Mouse (Mus musculus) CD8-positive naive resting alpha-beta T cell, adult 2 months (primary cell): ENCODE results near the gene Grhpr.
"Not testable (repeated sequence)": the region's sequence is repeated elsewhere in the genome, so short reads cannot be mapped to it uniquely, and the experiment has no call there.

Experiments used
- DNase-seq, 2 experiments: peaks; one replicate each; pipeline ENCODE4 v3.0.0; 2022; ENCODE audit warnings: low read depth in 2 of 2, low spot score in 2 of 2

Grhpr gene

GRCm38 (mm10) chr4:44981280-44981973, at the start of gene Grhpr:
Gene Grhpr (plus strand): TSS chr4:44981395.
- peak; percentile 66 to 76 for DNase-seq

- DNase-seq = no peak
Observed at GRCm38 (mm10) chr4:44931732-44932131, 49.5 kb upstream of the Grhpr start.

- DNase-seq = no peak
Observed at GRCm38 (mm10) chr4:44938359-44939340, 42.5 kb upstream of the Grhpr start.

DNA sequence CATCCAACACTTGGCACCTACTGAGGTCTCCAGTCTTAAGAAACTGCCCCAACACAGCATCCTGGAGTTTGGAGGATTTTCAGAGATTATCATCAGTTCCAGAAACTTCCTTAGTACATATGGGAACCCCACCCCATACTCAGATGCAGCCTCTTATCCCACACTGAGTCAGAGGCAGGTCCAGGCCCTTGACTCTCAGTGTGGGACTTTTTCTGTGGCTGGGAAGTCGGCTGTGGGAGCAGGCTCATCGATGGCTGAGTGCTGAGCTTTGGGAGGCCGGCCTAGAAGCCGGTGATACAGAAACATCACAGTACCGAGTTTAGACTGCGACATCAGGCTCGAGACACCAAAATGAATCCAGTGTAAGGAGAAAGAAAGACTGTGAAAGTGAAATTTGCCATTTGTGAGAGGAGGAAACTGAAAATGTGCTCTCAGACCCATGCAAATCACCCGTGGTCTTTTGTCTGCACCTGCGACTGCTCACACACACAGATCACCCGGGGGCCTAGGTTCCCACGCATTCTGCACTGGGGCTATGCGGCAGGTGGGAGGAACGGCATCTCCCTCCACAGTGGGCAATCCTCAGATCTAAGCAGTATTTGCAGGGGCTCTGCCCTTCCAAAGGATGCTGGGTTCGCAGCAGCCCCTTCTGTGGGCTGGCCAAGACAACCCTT, 41.5 kb upstream of the Grhpr start:
- DNase-seq = no peak

DNA sequence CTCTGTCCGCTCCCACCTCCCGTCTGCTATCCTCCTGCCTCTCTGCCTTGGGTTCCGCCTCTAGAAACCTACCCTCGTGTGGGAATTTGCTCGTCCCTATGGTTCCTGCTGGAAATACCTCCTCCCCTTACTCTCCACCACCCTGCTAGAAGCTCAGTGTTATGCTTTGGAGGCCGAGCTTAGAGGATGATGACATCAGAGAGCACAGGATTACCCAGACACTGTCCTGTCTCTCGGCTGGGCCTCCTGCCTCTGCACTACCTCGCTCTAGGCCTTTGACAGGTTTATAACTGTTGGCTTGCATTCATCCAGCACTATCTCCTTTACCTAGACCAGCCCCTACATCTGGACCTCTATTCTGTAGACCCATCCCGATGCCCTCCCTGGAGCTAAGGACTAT, 40.9 kb upstream of the Grhpr start:
- no peak for DNase-seq

DNA sequence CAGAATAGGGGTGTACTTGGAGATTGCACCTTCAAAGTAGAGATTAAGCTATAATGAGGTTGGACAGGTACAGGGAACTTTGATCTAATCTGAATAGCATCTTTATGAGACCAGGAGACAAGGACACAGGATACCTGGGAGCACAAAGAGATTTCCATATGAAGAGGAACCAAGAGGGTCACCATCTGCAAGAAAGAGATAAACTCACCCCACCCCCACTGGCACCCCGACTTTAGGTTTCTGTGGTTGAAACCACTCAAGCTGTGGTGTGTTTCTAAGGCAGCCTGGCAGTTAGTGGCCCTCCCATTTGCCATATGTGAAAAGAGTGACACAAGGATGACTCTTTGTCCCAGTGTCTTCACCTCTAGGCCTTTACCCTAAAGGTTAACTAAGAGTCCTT, 39.0 kb upstream of the Grhpr start:
- DNase-seq = no peak

DNA sequence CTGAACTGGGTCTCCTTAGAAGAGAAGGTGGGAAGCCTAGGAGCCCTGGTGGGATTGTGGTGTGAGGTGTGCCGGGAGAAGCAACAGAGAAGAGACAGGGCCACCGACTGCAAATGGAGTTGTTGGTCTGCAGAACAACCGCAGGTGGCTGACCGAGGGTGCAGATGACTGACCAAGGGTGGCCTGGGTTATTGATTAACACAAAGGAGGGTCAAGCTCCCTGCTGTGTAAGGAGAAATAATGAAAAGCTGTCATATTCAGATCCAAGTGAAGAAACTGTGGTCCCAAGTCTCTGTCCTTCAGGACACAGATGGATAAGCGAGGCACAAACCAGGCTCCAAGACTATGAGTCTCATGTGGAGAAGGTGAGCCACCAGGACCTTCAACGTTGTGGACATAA, 37.7 kb upstream of the Grhpr start:
- no peak for DNase-seq

DNA sequence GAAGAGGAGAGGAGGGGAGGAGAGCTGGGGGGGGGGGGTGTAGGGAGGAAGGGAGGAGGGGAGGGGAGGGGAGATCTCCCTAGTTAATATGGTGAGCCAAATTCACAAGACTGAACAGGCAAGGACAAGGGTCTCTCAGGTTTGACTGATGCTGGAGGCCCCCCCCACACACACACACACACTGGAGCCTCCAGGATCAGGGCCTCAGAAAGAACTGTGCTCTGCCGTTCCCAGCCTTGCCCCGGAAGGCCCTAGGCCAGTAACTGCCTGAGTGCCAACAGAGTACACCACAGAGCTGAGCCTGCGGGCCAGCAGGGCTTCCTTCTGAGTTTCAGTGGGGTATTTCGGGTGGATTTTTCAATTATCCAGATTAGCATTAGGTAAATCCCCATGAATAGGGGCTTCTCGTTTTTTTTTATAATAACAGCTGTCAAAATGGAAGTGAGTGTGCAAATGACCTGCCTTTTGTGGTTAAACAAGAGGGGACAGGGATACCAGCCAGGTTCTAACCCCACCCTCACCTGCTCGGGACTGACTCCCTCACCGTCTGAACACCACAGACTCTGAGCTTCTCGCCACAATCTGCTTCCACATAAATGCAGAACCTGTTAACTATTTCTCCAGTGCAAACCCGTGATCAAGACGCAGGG, 36.6 kb upstream of the Grhpr start:
- DNase-seq = no peak

GRCm38 (mm10) chr4:44946126-44946525, 35.1 kb upstream of the Grhpr start:
- not testable (repeated sequence) for DNase-seq

GRCm38 (mm10) chr4:44947464-44947863, 33.7 kb upstream of the Grhpr start:
- no peak for DNase-seq

DNA sequence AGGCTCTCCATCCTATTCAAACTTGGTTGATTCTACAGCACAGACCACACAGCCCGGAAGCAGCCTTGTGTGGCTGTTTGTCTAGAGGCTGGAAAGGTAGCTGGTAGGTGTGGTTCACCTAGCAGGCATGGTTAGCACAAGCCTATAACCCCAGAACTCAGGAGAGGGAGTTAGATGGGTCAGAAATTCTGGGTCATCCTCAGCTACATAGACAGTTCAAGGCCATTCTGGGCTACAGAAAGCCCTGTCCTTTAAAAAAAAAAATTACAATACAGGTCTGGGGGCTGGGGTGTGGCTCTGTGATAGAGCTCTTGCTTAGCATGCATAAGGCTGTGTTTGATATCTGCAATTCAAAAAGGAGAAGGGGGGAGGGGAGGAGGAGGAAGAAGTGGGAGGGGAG, 32.9 kb upstream of the Grhpr start:
- DNase-seq = no peak

DNA sequence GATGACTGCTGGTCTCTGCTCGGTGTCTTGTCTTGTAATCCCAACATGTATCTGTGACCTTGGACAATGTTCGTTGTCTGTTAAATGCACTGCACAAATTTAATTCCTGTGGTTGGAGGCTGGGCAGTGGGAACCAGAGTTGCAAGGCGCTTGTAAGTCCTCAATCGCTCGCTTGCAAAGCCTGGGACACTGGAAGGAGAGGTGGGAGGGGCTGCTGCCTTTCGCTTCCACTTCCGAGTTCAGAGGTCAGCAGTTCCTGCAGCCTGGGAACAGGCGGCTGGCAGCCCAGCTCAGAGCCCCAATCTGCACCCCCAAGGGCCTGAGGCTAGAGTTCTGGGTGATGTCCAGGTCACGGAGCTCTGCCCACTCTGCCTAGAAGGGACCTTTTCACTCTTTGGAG, 28.2 kb upstream of the Grhpr start:
- DNase-seq = no peak

DNA sequence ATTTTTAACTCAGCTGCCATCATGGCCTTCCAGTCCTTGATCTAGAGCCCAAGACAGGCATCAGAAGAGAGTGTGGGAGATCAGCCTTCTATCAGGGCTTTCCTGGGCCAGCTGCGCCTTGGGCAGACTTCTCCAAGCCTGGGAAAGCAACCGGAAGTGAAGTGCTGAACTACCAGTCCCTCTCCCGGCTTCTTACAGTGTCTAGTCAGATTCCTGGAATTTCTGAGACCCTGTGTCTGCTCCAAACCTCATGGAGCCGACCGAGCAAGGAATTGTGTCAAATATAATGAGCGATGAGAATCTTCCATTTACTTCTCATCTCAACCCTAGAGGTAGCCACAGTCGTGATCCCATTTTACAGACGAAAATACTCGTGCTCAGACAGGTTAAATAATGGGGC, 22.4 kb upstream of the Grhpr start:
- DNase-seq = no peak

GRCm38 (mm10) chr4:44959220-44959619, 22.0 kb upstream of the Grhpr start:
- no peak for DNase-seq

GRCm38 (mm10) chr4:44963156-44963555, 18.0 kb upstream of the Grhpr start:
- DNase-seq = no peak

DNA sequence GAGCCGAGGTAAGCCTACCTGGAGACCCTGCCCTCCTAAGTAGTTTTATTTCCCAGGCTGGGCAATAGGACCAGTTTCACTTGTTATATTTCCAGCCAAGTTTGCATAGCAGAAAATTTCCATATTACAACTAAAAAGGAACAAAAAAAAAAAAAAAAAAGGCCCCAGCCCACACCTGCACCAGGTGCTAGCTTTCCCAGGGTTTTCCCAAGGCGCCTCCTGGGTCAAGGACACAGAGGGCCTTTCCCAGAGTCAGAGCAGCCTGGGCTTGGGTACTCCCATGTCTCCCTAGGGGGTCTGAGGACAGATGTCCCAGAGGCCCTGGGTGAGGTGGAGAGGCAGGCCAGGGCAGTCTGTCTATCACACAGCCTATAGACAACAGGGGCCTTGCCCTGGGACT, 16.0 kb upstream of the Grhpr start:
- no peak for DNase-seq

DNA sequence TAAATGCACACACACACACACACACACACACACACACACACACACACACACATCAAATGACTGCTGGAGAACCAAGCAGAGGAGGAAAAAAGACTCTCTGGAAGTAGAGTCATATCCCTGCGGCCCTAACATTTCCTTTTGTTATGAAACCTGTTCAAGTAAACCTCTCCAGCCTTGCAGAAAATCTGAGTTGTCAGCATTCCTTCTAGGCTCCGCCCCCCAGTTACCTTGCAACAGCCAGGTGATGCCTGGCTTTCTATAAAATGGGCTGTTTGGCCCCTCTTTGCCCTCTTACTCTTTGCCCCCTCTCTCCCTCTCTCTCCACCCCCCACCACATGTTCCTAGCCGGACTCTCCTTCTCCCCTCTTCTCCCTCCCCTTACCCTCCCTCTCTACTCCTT, 15.5 kb upstream of the Grhpr start:
- DNase-seq = no peak

DNA sequence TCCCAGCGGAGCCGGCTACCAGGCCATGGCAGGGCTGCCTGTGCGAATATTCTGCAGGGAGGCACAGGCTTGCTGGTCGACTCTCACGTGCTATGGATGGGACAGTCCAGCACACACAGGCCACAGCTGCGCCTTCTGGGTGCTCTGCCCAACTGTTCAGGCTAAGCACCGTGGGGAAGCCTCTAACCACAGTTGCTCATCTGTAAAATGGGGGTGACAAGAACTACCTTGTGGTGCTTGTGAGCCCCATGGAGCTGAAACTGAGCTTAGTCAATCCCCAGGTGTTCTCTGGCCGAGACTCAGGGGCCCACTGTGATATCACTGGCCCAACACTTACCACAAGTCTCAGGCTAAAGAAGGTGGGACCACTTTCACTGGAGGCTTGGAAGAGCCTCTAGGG, 13.8 kb upstream of the Grhpr start:
- DNase-seq = no peak

DNA sequence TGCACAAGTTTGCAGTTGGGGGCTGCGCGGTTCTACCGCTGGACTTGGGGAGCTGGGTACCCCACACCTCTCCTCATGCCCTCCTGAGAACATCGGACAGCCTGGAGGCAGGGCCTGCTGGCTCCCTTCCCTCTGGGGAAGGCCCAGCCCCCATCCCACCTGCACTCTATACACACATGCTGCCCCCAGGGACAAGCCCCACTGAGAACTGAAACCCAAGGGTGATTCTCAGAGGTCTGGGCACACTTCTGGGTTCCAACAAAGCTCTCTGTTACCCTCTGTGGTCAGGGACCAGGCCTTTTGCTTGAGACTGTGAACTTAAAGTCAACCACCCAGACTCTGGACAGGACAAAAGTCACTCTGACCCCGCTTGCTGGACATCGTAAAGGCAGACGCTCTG, 11.1 kb upstream of the Grhpr start:
- no peak for DNase-seq

DNA sequence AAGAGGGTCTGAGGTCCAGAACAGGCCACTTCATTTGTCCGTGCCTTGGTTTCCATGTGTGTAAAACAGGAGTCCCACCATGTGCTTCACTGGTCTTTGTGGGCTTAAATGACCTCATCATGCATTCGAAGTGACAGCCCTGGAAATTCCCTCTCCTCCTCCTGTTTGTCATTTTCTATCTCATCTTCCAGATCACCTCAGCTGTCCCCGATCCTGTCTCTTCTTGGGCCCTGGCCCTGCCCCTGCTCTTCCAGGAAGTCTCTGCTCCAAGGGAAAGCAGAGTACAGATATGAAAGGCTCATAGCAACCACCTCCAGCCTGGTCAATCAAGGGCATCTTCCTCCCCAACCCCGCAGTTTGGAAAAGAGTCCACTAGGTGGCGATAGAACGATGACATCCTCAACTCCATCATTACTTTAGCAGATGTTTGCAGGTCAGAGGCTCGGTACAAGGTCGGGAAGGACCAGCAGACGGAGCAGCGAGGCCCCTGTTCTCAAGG, 10.5 kb upstream of the Grhpr start:
- DNase-seq = peak; percentile 36 to 54

DNA sequence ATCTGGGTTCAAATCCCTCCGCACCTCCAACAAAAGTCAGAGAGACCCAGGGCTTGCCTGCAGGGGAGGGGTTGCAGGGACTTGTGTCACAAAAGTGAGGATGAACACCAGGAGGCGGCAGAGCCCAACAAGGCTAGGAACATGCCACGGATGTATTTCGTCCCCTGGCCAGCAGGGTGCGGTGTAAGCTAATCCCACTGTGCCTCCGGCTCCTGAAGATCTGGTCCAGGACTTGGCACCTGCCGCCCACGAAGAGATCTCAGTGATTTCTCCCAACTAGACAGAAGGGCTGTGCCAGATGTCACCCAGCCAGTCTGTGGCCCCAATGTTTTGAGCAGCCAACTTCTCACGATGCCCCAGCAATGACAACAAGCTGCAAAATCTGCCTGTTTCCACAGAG, 7.7 kb upstream of the Grhpr start:
- peak; percentile 89 to 93 for DNase-seq
